Mouse (Mus musculus): ENCODE results near the gene A830031A19Rik. TPM values are rescaled to one million over a fixed set of nuclear protein-coding genes. Genes with fewer than 3 reads are reported as not detected.
A peak's percentile ranks its signal among the peaks of the same experiment; 100 is the strongest.

Gene A830031A19Rik
- polyA plus RNA-seq (2016; fragmentation: Nextera tagmentation; extraction: Ambion mirVana), result not detected in 2 replicates

GRCm38 (mm10) chr11:24074634-24075104 lies at the start of gene A830031A19Rik:
Gene A830031A19Rik (minus strand): TSS chr11:24075054.
- no peak for DNase-seq (ENCODE audit: extremely low spot score, low spot score)
- no peaks in the 10 kb centered on the region for H3K36me3 ChIP-seq (replicated peaks)
- no peaks in the 10 kb centered on the region for H3K9me3 ChIP-seq
- peak within 1 kb of the TSS; percentile 96 for H3K27ac ChIP-seq
- WGBS, result under 1% methylated on average over 11 of the region's 11 CpGs
- H3K4me3 ChIP-seq, result peak within 1 kb of the TSS; percentile 75
- peaks cover 35% of the 10 kb centered on the region for H3K4me1 ChIP-seq
- H3K27me3 ChIP-seq (ENCODE audit: poor library complexity, severe bottlenecking), result peaks cover 31% of the 10 kb centered on the region

- WGBS, result 89% methylated on average over 2 of the region's 2 CpGs
- DNase-seq (ENCODE audit: extremely low spot score, low spot score), result no peak
- Histone ChIP-seq H3K4me3 (no peak overlapping the region), H3K36me3 (replicated peaks) (peaks cover 25% of the 10 kb centered on the region), H3K9me3 (no peaks in the 10 kb centered on the region), H3K4me1 (peaks cover 21% of the 10 kb centered on the region), H3K27me3 (ENCODE audit: poor library complexity, severe bottlenecking) (no peaks in the 10 kb centered on the region), H3K27ac (no peak overlapping the region)
Measured at GRCm38 (mm10) chr11:24123991-24124390, 49.1 kb upstream of the A830031A19Rik start.

- Histone ChIP-seq H3K4me1 (peaks cover 14% of the 10 kb centered on the region), H3K27me3 (ENCODE audit: poor library complexity, severe bottlenecking) (no peaks in the 10 kb centered on the region), H3K9me3 (no peaks in the 10 kb centered on the region), H3K36me3 (replicated peaks) (peaks cover 28% of the 10 kb centered on the region), H3K27ac (no peak overlapping the region), H3K4me3 (no peak overlapping the region)
- 94% methylated on average over 7 of the region's 7 CpGs for WGBS
- DNase-seq (ENCODE audit: extremely low spot score, low spot score), result no peak
Measured at GRCm38 (mm10) chr11:24122899-24123298, 48.0 kb upstream of the A830031A19Rik start.

GRCm38 (mm10) chr11:24121136-24121535 lies 46.3 kb upstream of the A830031A19Rik start:
- DNase-seq (ENCODE audit: extremely low spot score, low spot score), result no peak
- 93% methylated on average over 9 of the region's 9 CpGs for WGBS

GRCm38 (mm10) chr11:24116582-24117318 lies 41.9 kb upstream of the A830031A19Rik start:
- no peak for DNase-seq (ENCODE audit: extremely low spot score, low spot score)
- WGBS, result 88% methylated on average over 7 of the region's 7 CpGs
- H3K27me3 ChIP-seq (ENCODE audit: poor library complexity, severe bottlenecking), result no peaks in the 10 kb centered on the region
- no peaks in the 10 kb centered on the region for H3K9me3 ChIP-seq
- no peak overlapping the region for H3K27ac ChIP-seq
- H3K36me3 ChIP-seq (replicated peaks), result peaks cover 48% of the 10 kb centered on the region
- peaks cover 17% of the 10 kb centered on the region for H3K4me1 ChIP-seq
- no peak overlapping the region for H3K4me3 ChIP-seq

More at GRCm38 (mm10) chr11:24121136-24121535, 46.3 kb upstream of the A830031A19Rik start:
- Histone ChIP-seq H3K27ac (no peak overlapping the region), H3K4me3 (no peak overlapping the region), H3K36me3 (replicated peaks) (peaks cover 41% of the 10 kb centered on the region), H3K4me1 (peaks cover 5% of the 10 kb centered on the region; the same call in 1 of the 2 replicates), H3K27me3 (ENCODE audit: poor library complexity, severe bottlenecking) (no peaks in the 10 kb centered on the region), H3K9me3 (no peaks in the 10 kb centered on the region)

- Histone ChIP-seq H3K36me3 (replicated peaks) (peaks cover 48% of the 10 kb centered on the region), H3K9me3 (no peaks in the 10 kb centered on the region), H3K4me1 (peaks cover 17% of the 10 kb centered on the region), H3K27me3 (ENCODE audit: poor library complexity, severe bottlenecking) (no peaks in the 10 kb centered on the region), H3K4me3 (no peak overlapping the region), H3K27ac (no peak overlapping the region)
- WGBS, result 98% methylated on average over 2 of the region's 2 CpGs
- DNase-seq (ENCODE audit: extremely low spot score, low spot score), result no peak
Measured at GRCm38 (mm10) chr11:24116041-24116440, 41.2 kb upstream of the A830031A19Rik start.

GRCm38 (mm10) chr11:24115017-24115752 lies 40.3 kb upstream of the A830031A19Rik start:
- Histone ChIP-seq H3K4me3 (no peak overlapping the region), H3K4me1 (peaks cover 21% of the 10 kb centered on the region), H3K36me3 (replicated peaks) (peaks cover 42% of the 10 kb centered on the region), H3K27me3 (ENCODE audit: poor library complexity, severe bottlenecking) (no peaks in the 10 kb centered on the region), H3K27ac (0 out of 2 replicates have a peak overlapping the region, but pooled peaks have one; percentile 5), H3K9me3 (no peaks in the 10 kb centered on the region)
- DNase-seq (ENCODE audit: extremely low spot score, low spot score), result no peak
- WGBS, result 89% methylated on average over 12 of the region's 12 CpGs

GRCm38 (mm10) chr11:24111720-24112119 lies 36.9 kb upstream of the A830031A19Rik start:
- Histone ChIP-seq H3K27me3 (ENCODE audit: poor library complexity, severe bottlenecking) (no peaks in the 10 kb centered on the region), H3K9me3 (no peaks in the 10 kb centered on the region), H3K4me3 (no peak overlapping the region), H3K4me1 (peaks cover 28% of the 10 kb centered on the region), H3K27ac (no peak overlapping the region), H3K36me3 (replicated peaks) (peaks cover 14% of the 10 kb centered on the region)
- DNase-seq (ENCODE audit: extremely low spot score, low spot score), result no peak
- WGBS, result 74% methylated on average over 6 of the region's 6 CpGs

GRCm38 (mm10) chr11:24110113-24110512 lies 35.3 kb upstream of the A830031A19Rik start:
- no peak overlapping the region for H3K27ac ChIP-seq
- no peaks in the 10 kb centered on the region for H3K27me3 ChIP-seq (ENCODE audit: poor library complexity, severe bottlenecking)
- 82% methylated on average over 2 of the region's 2 CpGs for WGBS
- peaks cover 28% of the 10 kb centered on the region for H3K4me1 ChIP-seq
- DNase-seq (ENCODE audit: extremely low spot score, low spot score), result no peak
- H3K36me3 ChIP-seq (replicated peaks), result peaks cover 4% of the 10 kb centered on the region; the same call in 1 of the 2 replicates
- H3K4me3 ChIP-seq, result no peak overlapping the region
- H3K9me3 ChIP-seq, result no peaks in the 10 kb centered on the region

- H3K4me1 ChIP-seq, result peaks cover 21% of the 10 kb centered on the region
- H3K27ac ChIP-seq, result no peak overlapping the region
- no peaks in the 10 kb centered on the region for H3K27me3 ChIP-seq (ENCODE audit: poor library complexity, severe bottlenecking)
- H3K4me3 ChIP-seq, result no peak overlapping the region
- H3K36me3 ChIP-seq (replicated peaks), result peaks cover 11% of the 10 kb centered on the region; the same call in 1 of the 2 replicates
- H3K9me3 ChIP-seq, result no peaks in the 10 kb centered on the region
- WGBS, result 94% methylated on average over 3 of the region's 3 CpGs
- DNase-seq (ENCODE audit: extremely low spot score, low spot score), result no peak
Measured at GRCm38 (mm10) chr11:24109388-24109787, 34.5 kb upstream of the A830031A19Rik start.

- no peaks in the 10 kb centered on the region for H3K27me3 ChIP-seq (ENCODE audit: poor library complexity, severe bottlenecking)
- no peak overlapping the region for H3K27ac ChIP-seq
- no peak for DNase-seq (ENCODE audit: extremely low spot score, low spot score)
- H3K9me3 ChIP-seq, result no peaks in the 10 kb centered on the region
- 86% methylated on average over 3 of the region's 3 CpGs for whole genome bisulfite sequencing
- peaks cover 14% of the 10 kb centered on the region; the same call in 1 of the 2 replicates for H3K36me3 ChIP-seq (replicated peaks)
- H3K4me3 ChIP-seq, result no peak overlapping the region
- peaks cover 17% of the 10 kb centered on the region for H3K4me1 ChIP-seq
Measured at GRCm38 (mm10) chr11:24108974-24109373, 34.1 kb upstream of the A830031A19Rik start.

GRCm38 (mm10) chr11:24107414-24107813 lies 32.6 kb upstream of the A830031A19Rik start:
- H3K9me3 ChIP-seq, result no peaks in the 10 kb centered on the region
- no peak for DNase-seq (ENCODE audit: extremely low spot score, low spot score)
- peaks cover 14% of the 10 kb centered on the region; the same call in 1 of the 2 replicates for H3K36me3 ChIP-seq (replicated peaks)
- no peak overlapping the region for H3K27ac ChIP-seq
- WGBS, result 89% methylated on average over 5 of the region's 5 CpGs
- peaks cover 18% of the 10 kb centered on the region for H3K4me1 ChIP-seq
- H3K27me3 ChIP-seq (ENCODE audit: poor library complexity, severe bottlenecking), result no peaks in the 10 kb centered on the region
- H3K4me3 ChIP-seq, result no peak overlapping the region
